Mouse (Mus musculus) cortical plate, adult 2 months (tissue): ENCODE data around the gene Svopl. TPM values are rescaled to one million over a fixed set of nuclear protein-coding genes. Genes with fewer than 3 reads are reported as not detected.

Experiments used
- H3K27ac ChIP-seq: fragments of 200-500 bp; 2 replicates; pipeline ENCODE4 v1.5.1; 2012; ENCODE audit warnings: low read length, control low read depth, inconsistent platforms; ENCODE audit not compliant: insufficient read depth
- H3K4me1 ChIP-seq: fragments of 200-500 bp; 2 replicates; pipeline ENCODE4 v1.6.1; 2011; ENCODE audit warnings: low read length; ENCODE audit not compliant: control insufficient read depth, insufficient read depth
- H3K4me3 ChIP-seq: fragments of 200-500 bp; 2 replicates; pipeline ENCODE4 v1.5.1; 2011; ENCODE audit warnings: mild to moderate bottlenecking, low read length, control low read depth; ENCODE audit not compliant: insufficient read depth
- CTCF ChIP-seq: fragments of 200-500 bp; IDR thresholded peaks from 2 replicates; pipeline ENCODE4 v1.5.1; 2011; ENCODE audit warnings: mild to moderate bottlenecking, control low read depth, low read length; ENCODE audit not compliant: insufficient read depth; ENCODE audit errors: extremely low read depth
- POLR2A ChIP-seq: fragments of 200-500 bp; IDR thresholded peaks from 2 replicates; pipeline ENCODE4 v1.6.1; 2011; ENCODE audit warnings: mild to moderate bottlenecking, low read length, control low read depth; ENCODE audit not compliant: insufficient read depth; ENCODE audit errors: extremely low read depth
- polyA plus RNA-seq: library from polyadenylated mRNA; depleted of rRNA; stranded (reverse); fragments of >200 nt; gene quantifications from 2 replicates; pipeline ENCODE4 v1.2.3, GENCODE M21; 2012; rRNA removed

The Svopl gene
- polyA plus RNA-seq, result not detected in 2 replicates

DNA sequence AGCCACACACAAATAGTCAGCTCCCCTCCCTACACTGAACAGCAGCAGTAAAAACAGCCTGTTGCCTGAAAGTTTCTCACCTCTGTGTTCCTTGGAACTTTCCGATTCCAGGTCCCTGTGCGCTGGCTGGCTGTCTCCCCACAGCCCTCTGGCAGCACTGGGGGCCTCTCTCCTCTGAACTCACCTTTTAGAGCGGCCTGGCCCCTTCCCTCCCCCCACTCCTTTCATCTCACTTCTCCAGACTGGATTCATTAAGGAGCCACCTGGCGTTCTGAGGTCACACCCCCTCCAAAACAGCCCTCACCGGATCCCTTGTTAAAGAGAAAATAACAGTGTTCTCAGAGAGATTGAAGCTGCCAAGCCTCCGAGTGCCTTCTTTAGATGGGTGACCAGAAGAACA, at the start of gene Svopl:
Gene Svopl (minus strand): TSS at position 159 of the 400 bp plus-strand sequence.
- Histone ChIP-seq H3K27ac (no peak within 1 kb of the TSS), H3K4me1 (0 out of 2 replicates have a peak, but pooled peaks cover 2% of the 10 kb centered on the region), H3K4me3 (no peak within 1 kb of the TSS)
- TF ChIP-seq POLR2A (no peak), CTCF (no peak)

DNA sequence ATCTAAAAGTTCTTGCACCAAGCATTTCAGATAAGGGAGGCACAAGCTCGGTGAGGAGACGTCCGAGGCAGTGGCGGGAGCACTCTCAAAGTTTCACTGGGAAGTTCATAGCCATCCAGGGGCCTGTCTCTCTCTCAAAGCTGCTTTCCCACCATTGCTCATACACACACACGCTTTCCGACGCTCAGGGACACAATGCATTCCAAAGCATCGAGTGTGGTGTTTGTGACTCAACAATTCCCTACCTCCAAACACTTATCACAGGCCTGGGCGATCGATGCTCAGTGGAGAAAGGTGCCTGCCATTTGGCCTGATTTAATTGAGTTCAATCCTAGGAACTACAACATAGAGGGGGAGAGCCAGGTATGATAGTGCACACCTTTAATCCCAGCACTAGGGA, 47.9 kb upstream of the Svopl start:
- Histone ChIP-seq H3K27ac (no peak overlapping the region), H3K4me1 (no peaks in the 10 kb centered on the region)
- TF ChIP-seq CTCF (no peak), POLR2A (no peak)

DNA sequence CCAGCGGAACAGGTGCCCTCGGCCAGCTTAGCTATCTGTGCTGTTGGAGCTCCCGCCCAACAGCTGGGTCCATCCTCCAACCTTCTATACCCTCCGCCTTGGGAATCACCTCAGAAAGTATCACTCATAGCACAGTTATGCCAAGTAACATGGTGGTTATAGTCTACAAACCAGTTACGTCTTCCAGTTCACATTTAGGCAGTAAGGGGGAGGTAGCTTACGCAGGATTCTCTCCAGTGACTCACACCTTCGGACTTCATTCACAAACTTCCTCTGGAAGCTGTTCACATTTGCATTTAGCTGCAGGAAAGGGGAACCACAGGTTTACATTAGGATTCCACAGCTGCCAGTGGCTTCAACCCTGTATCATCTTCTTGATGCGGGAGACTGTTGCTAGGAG, 45.7 kb upstream of the Svopl start:
- Histone ChIP-seq H3K27ac (no peak overlapping the region), H3K4me1 (no peaks in the 10 kb centered on the region), H3K4me3 (no peak overlapping the region)
- TF ChIP-seq POLR2A, result no peak

More for the DNA sequence above, 47.9 kb upstream of the Svopl start:
- H3K4me3 ChIP-seq, result no peak overlapping the region

DNA sequence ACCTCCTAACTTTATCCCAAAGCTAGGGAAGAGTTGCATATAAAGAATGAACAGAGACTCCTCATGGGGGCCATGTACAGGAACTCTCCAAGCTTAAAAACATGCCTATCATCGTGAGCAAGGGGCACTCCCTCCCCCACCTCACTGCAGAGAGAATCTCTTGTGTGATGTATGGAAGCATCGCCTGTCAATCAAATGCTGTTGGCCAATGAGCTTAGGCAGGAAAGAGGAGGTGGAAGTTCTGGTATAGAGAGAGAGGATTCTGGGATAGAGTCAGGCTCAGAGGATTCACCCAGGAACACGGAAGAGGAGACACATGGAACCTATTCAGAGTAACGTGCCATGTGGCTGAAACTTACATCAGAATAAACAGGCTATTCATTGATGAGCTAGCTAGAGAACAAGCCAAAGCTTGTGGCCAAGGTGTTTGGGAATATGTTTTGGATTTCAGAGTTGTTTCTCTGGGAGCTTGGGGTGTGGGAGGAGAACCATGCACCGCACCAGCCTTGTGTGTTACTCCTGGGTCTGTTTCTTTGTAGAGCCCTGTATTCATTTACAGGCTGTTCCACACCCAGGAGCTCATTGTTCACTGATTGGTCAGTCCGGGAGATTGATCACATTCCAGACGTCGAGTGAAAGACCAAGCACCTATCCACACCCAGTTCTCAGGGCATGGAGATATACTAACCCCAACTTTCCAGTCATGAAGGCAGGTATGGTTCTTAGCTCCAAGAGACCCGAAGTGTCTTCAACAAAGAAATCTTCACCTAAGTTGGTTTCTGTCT, 40.6 kb upstream of the Svopl start:
- TF ChIP-seq CTCF (no peak), POLR2A (no peak)
- Histone ChIP-seq H3K4me3 (no peak overlapping the region), H3K4me1 (no peaks in the 10 kb centered on the region), H3K27ac (no peak overlapping the region)

DNA sequence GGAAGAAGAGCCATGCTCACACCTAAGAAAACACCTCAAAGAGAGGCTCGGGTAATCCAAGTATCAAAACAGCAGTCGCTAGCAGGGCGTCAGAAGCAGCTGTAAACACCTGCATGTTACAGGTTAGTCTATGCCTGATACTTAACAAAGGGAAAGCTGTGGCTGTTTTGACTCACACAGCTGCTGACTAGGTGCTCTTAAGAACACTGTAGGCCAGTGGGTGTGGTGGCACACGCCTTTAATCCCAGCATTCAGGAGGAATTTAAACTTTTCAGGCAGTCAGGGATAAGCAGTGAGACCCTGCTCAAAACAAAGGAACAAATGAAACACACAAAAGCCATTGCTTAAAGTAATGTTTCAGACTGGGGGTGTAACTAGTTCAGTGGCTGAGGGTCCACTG, 36.4 kb upstream of the Svopl start:
- H3K27ac ChIP-seq, result no peak overlapping the region
- H3K4me1 ChIP-seq, result no peaks in the 10 kb centered on the region
- H3K4me3 ChIP-seq, result no peak overlapping the region
- TF ChIP-seq CTCF (no peak), POLR2A (no peak)

DNA sequence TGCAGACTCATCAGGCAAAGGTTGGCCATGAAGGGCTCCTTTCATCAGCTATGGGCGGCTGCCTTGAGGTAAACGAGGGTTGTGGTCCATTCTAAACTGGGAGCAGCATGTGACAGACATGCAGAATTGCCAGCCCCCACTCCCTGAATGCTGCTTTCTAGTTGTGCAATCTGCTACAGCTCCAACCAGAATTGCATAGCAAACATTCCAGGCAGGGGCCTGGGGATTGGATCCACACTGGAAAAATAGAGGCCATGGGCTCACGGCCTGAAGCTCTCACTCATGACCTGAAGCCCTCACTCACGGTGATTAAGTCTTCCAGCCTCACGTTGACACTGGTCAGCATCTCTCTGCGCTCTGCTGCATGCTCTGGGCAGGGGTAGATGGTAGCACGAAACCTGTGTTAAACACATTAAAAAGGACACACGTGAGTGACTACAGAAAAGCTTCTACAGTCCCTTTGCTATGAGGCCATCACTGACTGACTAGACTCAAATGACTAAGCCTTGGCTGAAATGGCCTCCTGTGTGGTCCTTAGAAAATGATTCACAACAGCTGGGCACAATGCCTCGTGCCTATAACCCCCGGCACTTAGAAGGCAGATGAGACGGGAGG, 35.0 kb upstream of the Svopl start:
- TF ChIP-seq POLR2A, result no peak
- no peak for TF ChIP-seq CTCF
- H3K4me3 ChIP-seq, result no peak overlapping the region
- H3K27ac ChIP-seq, result no peak overlapping the region
- H3K4me1 ChIP-seq, result no peaks in the 10 kb centered on the region

DNA sequence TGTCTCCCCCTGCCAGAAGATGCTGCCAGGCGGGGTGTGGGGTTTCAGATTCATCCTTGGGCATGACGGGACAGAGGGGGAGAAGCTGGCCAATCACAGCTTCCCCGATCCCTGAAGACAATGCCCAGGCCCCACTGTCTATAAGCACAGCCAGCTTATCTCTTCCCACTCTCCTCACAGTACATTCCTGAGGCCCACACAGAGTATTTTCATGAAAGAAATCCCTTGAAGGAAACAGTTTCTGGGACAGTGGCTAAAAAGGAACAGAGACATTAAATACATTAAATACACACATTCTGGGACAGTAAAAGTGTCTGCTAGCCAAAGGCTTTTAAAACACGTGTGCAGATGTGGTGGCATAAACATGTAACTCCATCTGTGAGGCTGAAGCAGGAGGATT, 33.6 kb upstream of the Svopl start:
- no peak for TF ChIP-seq POLR2A
- TF ChIP-seq CTCF, result no peak
- H3K4me1 ChIP-seq, result no peaks in the 10 kb centered on the region
- no peak overlapping the region for H3K27ac ChIP-seq
- no peak overlapping the region for H3K4me3 ChIP-seq

DNA sequence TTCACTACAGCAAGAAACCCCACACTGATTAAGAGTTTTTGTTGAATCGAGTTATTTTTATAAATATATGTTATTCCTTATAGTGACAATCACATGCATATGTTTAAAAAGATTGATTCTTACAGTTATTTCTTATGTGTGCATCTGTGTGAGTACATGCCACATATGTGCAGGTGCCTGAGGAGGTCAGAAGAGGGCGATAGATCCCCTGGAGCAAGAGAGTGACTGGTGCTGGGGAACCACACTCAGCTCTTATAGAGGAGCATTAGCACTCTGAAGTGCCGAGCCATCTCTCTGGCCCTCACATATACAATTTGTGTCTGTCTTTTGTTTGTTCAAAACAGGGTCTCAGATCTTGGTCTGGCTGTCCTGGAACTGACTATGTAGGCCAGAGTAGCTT, 26.8 kb upstream of the Svopl start:
- Histone ChIP-seq H3K27ac (no peak overlapping the region), H3K4me3 (no peak overlapping the region), H3K4me1 (no peaks in the 10 kb centered on the region)
- TF ChIP-seq POLR2A, result no peak
- TF ChIP-seq CTCF, result no peak

DNA sequence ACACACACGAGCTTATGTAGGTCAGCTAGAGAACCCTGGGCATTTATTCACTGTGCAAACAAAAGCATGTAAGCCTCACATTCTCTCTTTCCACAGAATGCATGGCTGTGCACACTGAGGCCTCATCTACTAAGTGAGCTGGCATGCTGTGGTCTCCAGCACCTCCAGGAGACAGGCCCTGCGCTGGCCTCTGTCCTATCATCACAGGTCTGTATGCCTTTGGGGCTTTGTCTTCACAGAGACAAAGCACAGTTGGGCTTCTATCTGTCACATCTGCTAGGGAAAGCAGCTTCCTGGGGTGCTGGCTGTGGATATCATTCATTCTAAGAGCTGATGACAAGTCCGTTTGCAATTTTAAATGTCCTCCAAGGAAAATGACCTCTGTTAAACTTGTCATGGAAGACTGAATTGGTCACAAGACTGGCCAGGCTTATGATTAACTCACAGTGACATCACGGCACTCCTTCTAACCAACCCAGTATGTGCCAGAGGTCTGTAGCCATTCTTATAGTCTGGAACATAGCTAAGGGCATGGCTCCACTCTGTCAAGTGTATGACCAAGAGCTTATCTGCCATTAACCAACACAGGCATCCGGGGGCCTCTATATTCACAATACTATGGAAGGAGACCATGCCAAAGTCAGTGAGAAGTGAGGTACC, 25.5 kb upstream of the Svopl start:
- H3K4me3 ChIP-seq, result no peak overlapping the region
- no peak overlapping the region for H3K27ac ChIP-seq
- H3K4me1 ChIP-seq, result no peaks in the 10 kb centered on the region
- no peak for TF ChIP-seq CTCF
- no peak for TF ChIP-seq POLR2A
